Mouse (Mus musculus): Measurements from ENCODE around the gene Plch2. TPM values are rescaled to one million over a fixed set of nuclear protein-coding genes. Genes with fewer than 3 reads are reported as not detected.

Plch2 gene
- polyA plus RNA-seq, 1 experiment from 2014 or later: 0.43 TPM

DNA sequence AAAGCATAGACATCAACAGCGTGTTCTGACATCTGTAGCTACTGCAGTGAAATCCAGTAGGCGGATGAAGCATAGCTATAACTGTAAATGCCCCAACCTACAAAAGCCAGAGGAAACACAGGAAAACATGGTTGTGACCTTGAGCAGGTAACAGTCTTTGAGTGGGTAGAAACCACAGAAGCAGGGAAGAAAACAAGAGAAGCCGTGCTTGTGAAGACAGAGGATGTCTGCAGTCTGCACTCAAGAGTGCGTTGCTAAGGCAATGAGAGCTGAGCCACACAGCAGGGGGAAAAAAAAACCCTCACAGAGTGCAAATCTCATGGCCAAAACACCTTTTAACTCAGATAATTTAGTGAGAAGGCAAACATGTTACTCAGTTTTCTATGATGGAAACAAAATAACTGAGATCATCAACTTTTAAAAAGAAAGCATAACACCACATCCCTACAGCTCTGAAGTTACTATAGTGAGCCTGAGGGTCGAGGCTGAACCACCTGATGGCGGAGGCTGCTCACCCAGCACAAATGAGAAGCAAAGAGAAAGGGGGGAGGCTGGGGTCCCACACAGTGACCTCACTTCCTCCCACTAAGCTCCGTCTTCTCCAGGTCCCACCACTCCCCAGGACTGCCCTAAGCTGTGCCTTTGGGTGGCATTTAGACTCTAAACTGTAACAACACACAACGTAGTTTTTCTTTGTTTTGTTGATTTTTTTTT is 119.9 kb downstream of the Plch2 start:
- no peak overlapping the region for H3K4me3 ChIP-seq (ENCODE audit: low read depth, low read length)
- WGBS: 61% methylated on average over 8 of the region's 8 CpGs
- H3K9ac ChIP-seq (ENCODE audit: low read depth, low read length): no peak overlapping the region
- no peak for DNase-seq (ENCODE audit: low spot score)
- H3K27ac ChIP-seq (ENCODE audit: low read depth, low read length): no peak overlapping the region
- ATAC-seq (replicated peaks; ENCODE audit: low FRiP score): no peak
- H3K4me2 ChIP-seq: no peak overlapping the region
- H3K9me3 ChIP-seq (ENCODE audit: control insufficient read depth, low read length): no peaks in the 10 kb centered on the region
- H3K4me1 ChIP-seq (replicated peaks; ENCODE audit: control insufficient read depth, insufficient read depth, low read length): no peaks in the 10 kb centered on the region
- no peaks in the 10 kb centered on the region for H3K36me3 ChIP-seq (ENCODE audit: control insufficient read depth, insufficient read depth, low read length)
- no peaks in the 10 kb centered on the region; the same call in 1 of the 2 replicates for H3K27me3 ChIP-seq (replicated peaks; ENCODE audit: control insufficient read depth, insufficient read depth, low read length)

DNA sequence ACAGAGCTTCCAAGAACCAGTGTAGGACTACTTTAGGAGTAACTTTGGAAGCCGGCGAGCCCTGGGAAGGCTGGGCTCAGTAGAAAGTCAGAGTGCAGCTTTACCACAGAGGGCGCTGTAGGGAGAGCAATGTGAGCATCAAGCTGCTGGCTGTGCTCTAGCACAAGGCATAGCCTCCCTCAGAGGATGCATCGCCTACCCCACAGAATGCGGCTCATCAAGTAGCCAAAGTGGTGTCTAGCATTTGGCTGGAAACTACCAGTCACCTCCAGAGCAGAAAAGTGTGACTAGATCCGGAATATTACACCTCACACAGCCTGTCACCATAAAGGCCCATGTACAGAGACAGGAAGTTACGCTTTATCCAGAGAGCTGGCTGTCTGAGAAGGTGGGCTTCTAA is 120.8 kb downstream of the Plch2 start:
- no peaks in the 10 kb centered on the region; the same call in 1 of the 2 replicates for H3K27me3 ChIP-seq (replicated peaks; ENCODE audit: control insufficient read depth, insufficient read depth, low read length)
- DNase-seq (ENCODE audit: low spot score) (no peak), ATAC-seq (replicated peaks; ENCODE audit: low FRiP score) (no peak)
- H3K4me3 ChIP-seq (ENCODE audit: low read depth, low read length): no peak overlapping the region
- no peak overlapping the region for H3K27ac ChIP-seq (ENCODE audit: low read depth, low read length)
- no peak overlapping the region for H3K9ac ChIP-seq (ENCODE audit: low read depth, low read length)
- H3K9me3 ChIP-seq (ENCODE audit: control insufficient read depth, low read length): no peaks in the 10 kb centered on the region
- no peak overlapping the region for H3K4me2 ChIP-seq
- no peaks in the 10 kb centered on the region for H3K36me3 ChIP-seq (ENCODE audit: control insufficient read depth, insufficient read depth, low read length)
- 81% methylated on average over 7 of the region's 7 CpGs for WGBS
- no peaks in the 10 kb centered on the region for H3K4me1 ChIP-seq (replicated peaks; ENCODE audit: control insufficient read depth, insufficient read depth, low read length)

DNA sequence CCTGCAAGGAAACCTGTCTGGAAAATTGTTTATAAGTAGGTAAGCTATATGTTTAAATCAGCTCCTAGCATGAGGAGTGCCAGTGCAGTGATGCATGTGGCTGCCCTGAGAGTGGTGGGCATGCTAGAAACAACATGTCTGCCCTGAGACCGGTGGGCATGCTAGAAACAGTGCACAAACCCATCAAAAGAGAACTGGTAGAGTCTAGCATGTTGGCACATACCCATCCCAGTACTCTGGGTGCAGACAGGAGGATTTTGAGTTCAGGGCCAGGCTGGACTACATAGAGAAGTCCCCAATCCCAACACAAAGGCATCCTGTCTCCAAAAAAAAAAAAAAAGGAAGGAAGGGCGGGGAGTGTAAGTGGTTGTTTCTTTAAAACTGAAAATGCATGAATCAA is 121.8 kb downstream of the Plch2 start:
- ATAC-seq (replicated peaks; ENCODE audit: low FRiP score): no peak

DNA sequence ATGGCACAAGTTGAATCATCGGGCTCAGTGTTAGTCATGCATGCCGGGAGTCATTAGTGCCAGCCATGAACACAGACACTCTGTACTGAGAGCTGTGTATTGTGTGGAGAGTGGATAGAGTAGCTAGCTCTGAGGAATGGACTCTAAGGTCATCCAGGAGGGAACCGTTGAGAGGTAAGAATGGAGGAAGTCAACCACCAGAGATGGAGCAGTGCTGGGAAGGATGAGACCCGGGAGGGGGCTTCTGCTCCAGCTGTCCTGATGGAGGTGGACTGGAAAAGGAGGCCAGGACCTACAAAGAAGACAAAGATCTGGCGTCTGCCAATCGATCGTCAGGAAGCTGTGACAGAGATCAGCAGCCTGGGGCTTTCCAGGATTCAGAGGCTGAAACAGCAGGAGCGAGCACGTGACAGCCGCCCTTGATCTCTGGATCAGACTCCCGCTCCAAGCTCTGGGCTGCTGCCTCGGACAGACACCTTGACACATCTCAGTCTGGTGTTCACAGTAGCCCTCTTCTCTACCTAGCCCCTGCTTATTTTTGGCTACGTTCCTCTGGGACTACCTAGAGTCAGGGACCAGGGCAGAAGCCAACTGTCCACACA is 123.2 kb downstream of the Plch2 start:
- Histone ChIP-seq H3K27ac (ENCODE audit: low read depth, low read length) (no peak overlapping the region), H3K36me3 (ENCODE audit: control insufficient read depth, insufficient read depth, low read length) (no peaks in the 10 kb centered on the region), H3K4me2 (no peak overlapping the region), H3K9me3 (ENCODE audit: control insufficient read depth, low read length) (no peaks in the 10 kb centered on the region), H3K4me3 (ENCODE audit: low read depth, low read length) (no peak overlapping the region), H3K9ac (ENCODE audit: low read depth, low read length) (no peak overlapping the region), H3K27me3 (replicated peaks; ENCODE audit: control insufficient read depth, insufficient read depth, low read length) (no peaks in the 10 kb centered on the region; the same call in 1 of the 2 replicates), H3K4me1 (replicated peaks; ENCODE audit: control insufficient read depth, insufficient read depth, low read length) (peaks cover 14% of the 10 kb centered on the region)
- ATAC-seq (replicated peaks; ENCODE audit: low FRiP score) (no peak), DNase-seq (ENCODE audit: low spot score) (no peak)
- 62% methylated on average over 13 of the region's 13 CpGs for WGBS

More for the DNA sequence above, 121.8 kb downstream of the Plch2 start:
- Histone ChIP-seq H3K9me3 (ENCODE audit: control insufficient read depth, low read length) (no peaks in the 10 kb centered on the region), H3K36me3 (ENCODE audit: control insufficient read depth, insufficient read depth, low read length) (no peaks in the 10 kb centered on the region), H3K4me3 (ENCODE audit: low read depth, low read length) (no peak overlapping the region), H3K4me2 (no peak overlapping the region), H3K4me1 (replicated peaks; ENCODE audit: control insufficient read depth, insufficient read depth, low read length) (peaks cover 4% of the 10 kb centered on the region), H3K9ac (ENCODE audit: low read depth, low read length) (no peak overlapping the region), H3K27ac (ENCODE audit: low read depth, low read length) (no peak overlapping the region), H3K27me3 (replicated peaks; ENCODE audit: control insufficient read depth, insufficient read depth, low read length) (no peaks in the 10 kb centered on the region; the same call in 1 of the 2 replicates)
- DNase-seq (ENCODE audit: low spot score): no peak
- WGBS: 76% methylated on average over 2 of the region's 2 CpGs

Other genes starting within 250 kb of the Plch2 start
- 0.10 TPM in 1 of 2 replicates, not detected in the other for gene Ttc34, start 219.3 kb downstream of the Plch2 start, polyA plus RNA-seq (2014; fragmentation: Nextera tagmentation; extraction: Ambion mirVana)
- 0.25 and 0.31 TPM in 2 replicates for gene Mmel1, start 187.2 kb downstream of the Plch2 start, polyA plus RNA-seq (2014; fragmentation: Nextera tagmentation; extraction: Ambion mirVana)
- gene Fam213b, start 157.6 kb downstream of the Plch2 start, polyA plus RNA-seq (2014; fragmentation: Nextera tagmentation; extraction: Ambion mirVana): 17.4 and 20.1 TPM in 2 replicates
- gene Tnfrsf14, start 128.2 kb downstream of the Plch2 start, polyA plus RNA-seq (2014; fragmentation: Nextera tagmentation; extraction: Ambion mirVana): 23.1 and 24.4 TPM in 2 replicates
- 0.63 TPM in 1 of 2 replicates, not detected in the other for gene Hes5, start 95.9 kb downstream of the Plch2 start, polyA plus RNA-seq (2014; fragmentation: Nextera tagmentation; extraction: Ambion mirVana)
- gene Pank4, start 92.7 kb downstream of the Plch2 start, polyA plus RNA-seq (2014; fragmentation: Nextera tagmentation; extraction: Ambion mirVana): 44.2 and 47.2 TPM in 2 replicates
- 7.2 and 9.0 TPM in 2 replicates for gene Pex10, start 10.2 kb upstream of the Plch2 start, polyA plus RNA-seq (2014; fragmentation: Nextera tagmentation; extraction: Ambion mirVana)
- 163 and 168 TPM in 2 replicates for gene Rer1, start 29.6 kb upstream of the Plch2 start, polyA plus RNA-seq (2014; fragmentation: Nextera tagmentation; extraction: Ambion mirVana)
- gene Morn1, start 29.8 kb upstream of the Plch2 start, polyA plus RNA-seq (2014; fragmentation: Nextera tagmentation; extraction: Ambion mirVana): 3.4 and 3.5 TPM in 2 replicates
- 8.2 and 9.8 TPM in 2 replicates for gene Ski, start 165.8 kb upstream of the Plch2 start, polyA plus RNA-seq (2014; fragmentation: Nextera tagmentation; extraction: Ambion mirVana)
- 50.1 and 55.0 TPM in 2 replicates for gene Faap20, start 193.0 kb upstream of the Plch2 start, polyA plus RNA-seq (2014; fragmentation: Nextera tagmentation; extraction: Ambion mirVana)